Mouse (Mus musculus): ENCODE results near the gene Scamp4. TPM values are rescaled to one million over a fixed set of nuclear protein-coding genes. Genes with fewer than 3 reads are reported as not detected.

Scamp4 gene
- polyA plus RNA-seq, 1 experiment from 2014 or later, result 76.9 TPM

DNA sequence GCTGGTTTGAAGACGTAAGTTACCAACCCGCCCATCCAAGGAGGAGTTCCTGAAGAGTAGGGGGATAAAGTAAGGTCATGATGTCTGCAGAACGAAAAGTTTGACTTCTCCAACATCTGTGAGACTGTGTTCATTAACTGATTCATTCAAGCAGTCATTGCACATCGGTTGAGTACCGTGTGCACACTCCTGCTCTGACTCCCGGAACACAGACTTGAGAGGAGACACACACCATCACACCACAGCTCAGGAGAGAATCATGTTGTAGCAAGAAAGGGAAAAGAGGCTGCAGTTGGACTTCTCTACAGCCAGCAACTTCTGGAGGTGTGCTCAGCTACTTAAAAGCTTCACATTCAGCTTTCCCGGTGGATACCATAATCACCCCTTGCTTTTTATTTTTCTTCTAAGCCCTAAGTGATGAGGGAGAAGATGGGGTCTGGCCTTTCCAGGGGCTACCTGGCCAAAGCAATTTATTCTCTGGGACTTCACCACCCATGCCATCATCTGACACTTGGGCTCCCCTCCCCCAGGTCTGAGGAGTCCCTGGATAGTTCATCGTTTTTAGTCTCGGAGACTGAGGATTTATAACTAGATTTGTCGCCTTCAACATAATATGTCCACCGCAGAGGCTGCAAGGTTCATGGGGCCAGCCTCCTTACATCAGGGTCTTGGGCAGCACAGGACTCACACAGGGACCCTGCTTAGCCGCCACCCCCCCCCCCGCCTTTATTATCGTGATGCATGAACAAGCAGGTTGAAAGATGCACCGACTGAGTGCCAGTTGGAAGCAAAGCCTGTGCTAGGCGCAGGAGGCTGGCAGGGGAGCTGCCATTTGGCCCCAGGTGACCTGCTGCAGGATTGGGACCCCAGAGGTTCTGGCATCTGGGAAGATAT lies 18.4 kb downstream of the Scamp4 start:
- Histone ChIP-seq H3K4me3 (ENCODE audit: low read depth, low read length) (peak overlapping the region; percentile 96), H3K4me2 (peak overlapping the region; percentile 82), H3K9me3 (replicated peaks; ENCODE audit: control insufficient read depth, low read length) (no peaks in the 10 kb centered on the region), H3K27me3 (ENCODE audit: control insufficient read depth, insufficient read depth, low read length) (no peaks in the 10 kb centered on the region), H3K9ac (ENCODE audit: low read depth, low read length) (peak overlapping the region; percentile 63), H3K36me3 (ENCODE audit: control insufficient read depth, insufficient read depth, low read length) (no peaks in the 10 kb centered on the region), H3K27ac (ENCODE audit: low read depth, low read length) (peak overlapping the region; percentile 95), H3K4me1 (ENCODE audit: control insufficient read depth, insufficient read depth, low read length) (peaks cover 27% of the 10 kb centered on the region)
- WGBS (ENCODE audit: insufficient replicate concordance), result 56% methylated on average over 16 of the region's 16 CpGs
- ATAC-seq (replicated peaks; ENCODE audit: insufficient number of reproducible peaks, low FRiP score, low TSS enrichment), result no peak

DNA sequence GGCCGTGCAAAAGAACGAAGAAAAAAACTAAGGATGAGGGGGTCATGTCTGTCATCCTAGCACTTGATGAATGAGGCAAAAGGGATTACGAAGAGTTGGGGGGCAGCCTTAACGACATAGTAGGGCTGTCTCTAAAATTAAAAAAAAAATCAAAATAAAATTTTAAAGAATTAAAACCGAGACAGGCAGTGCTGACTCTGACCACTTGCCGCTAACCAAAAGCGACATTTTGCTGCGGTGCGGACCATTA lies 18.9 kb downstream of the Scamp4 start:
- Histone ChIP-seq H3K4me3 (ENCODE audit: low read depth, low read length) (peak overlapping the region; percentile 96), H3K9me3 (replicated peaks; ENCODE audit: control insufficient read depth, low read length) (no peaks in the 10 kb centered on the region), H3K4me2 (peak overlapping the region; percentile 82), H3K27ac (ENCODE audit: low read depth, low read length) (peak overlapping the region; percentile 95), H3K4me1 (ENCODE audit: control insufficient read depth, insufficient read depth, low read length) (peaks cover 30% of the 10 kb centered on the region), H3K36me3 (ENCODE audit: control insufficient read depth, insufficient read depth, low read length) (no peaks in the 10 kb centered on the region), H3K27me3 (ENCODE audit: control insufficient read depth, insufficient read depth, low read length) (no peaks in the 10 kb centered on the region), H3K9ac (ENCODE audit: low read depth, low read length) (peak overlapping the region; percentile 63)
- WGBS (ENCODE audit: insufficient replicate concordance), result 2% methylated on average over 9 of the region's 9 CpGs
- ATAC-seq (replicated peaks; ENCODE audit: insufficient number of reproducible peaks, low FRiP score, low TSS enrichment), result no peak

DNA sequence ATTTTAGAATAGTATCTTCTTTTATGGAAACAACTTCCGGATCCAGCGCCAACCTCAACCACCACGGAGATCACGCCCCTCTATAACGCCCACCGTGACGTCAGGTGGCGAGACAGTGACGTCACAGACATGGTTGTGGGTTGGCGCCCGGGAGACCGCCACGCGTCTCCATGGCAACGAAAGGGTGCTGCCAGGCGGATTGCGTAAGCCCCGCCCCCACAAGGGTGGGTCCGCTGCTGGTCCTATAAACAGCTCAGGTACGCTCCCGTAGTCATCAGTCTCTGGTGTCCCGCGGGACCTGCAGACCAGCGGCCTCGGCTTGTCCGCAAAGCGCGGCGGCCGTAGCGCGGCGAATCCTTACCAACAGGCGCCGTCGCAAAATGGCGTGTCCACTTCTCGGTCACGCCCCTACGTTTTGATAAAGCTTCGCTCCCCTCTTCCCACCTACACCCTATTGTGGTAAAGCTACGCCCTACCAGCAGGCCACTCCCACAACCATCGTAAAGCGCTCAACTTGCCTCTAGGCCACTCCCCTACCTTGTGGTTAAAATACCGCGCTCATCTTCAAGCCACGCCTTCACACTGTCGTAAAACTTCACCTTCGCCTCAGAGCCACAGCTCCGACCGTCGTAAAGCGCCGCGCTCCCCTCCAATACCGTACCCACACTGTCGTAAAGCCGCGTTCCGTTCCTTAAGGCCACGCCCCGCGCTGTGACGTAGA lies 19.4 kb downstream of the Scamp4 start:
- ATAC-seq (replicated peaks; ENCODE audit: insufficient number of reproducible peaks, low FRiP score, low TSS enrichment), result peak; percentile 91
- peak overlapping the region; percentile 91 for H3K9ac ChIP-seq (ENCODE audit: low read depth, low read length)
- no peaks in the 10 kb centered on the region for H3K27me3 ChIP-seq (ENCODE audit: control insufficient read depth, insufficient read depth, low read length)
- no peaks in the 10 kb centered on the region for H3K9me3 ChIP-seq (replicated peaks; ENCODE audit: control insufficient read depth, low read length)
- H3K27ac ChIP-seq (ENCODE audit: low read depth, low read length), result peak overlapping the region; percentile 95
- peaks cover 30% of the 10 kb centered on the region for H3K4me1 ChIP-seq (ENCODE audit: control insufficient read depth, insufficient read depth, low read length)
- no peaks in the 10 kb centered on the region for H3K36me3 ChIP-seq (ENCODE audit: control insufficient read depth, insufficient read depth, low read length)
- H3K4me2 ChIP-seq, result peak overlapping the region; percentile 99
- peak overlapping the region; percentile 96 for H3K4me3 ChIP-seq (ENCODE audit: low read depth, low read length)
- under 1% methylated on average over 64 of the region's 64 CpGs for WGBS (ENCODE audit: insufficient replicate concordance)

- no peaks in the 10 kb centered on the region for H3K9me3 ChIP-seq (replicated peaks; ENCODE audit: control insufficient read depth, low read length)
- H3K4me3 ChIP-seq (ENCODE audit: low read depth, low read length), result peak within 1 kb of the TSS; percentile 96
- H3K9ac ChIP-seq (ENCODE audit: low read depth, low read length), result peak within 1 kb of the TSS; percentile 91
- peak; percentile 10 for ATAC-seq (replicated peaks; ENCODE audit: insufficient number of reproducible peaks, low FRiP score, low TSS enrichment)
- H3K36me3 ChIP-seq (ENCODE audit: control insufficient read depth, insufficient read depth, low read length), result no peaks in the 10 kb centered on the region
- peak within 1 kb of the TSS; percentile 99 for H3K4me2 ChIP-seq
- H3K27me3 ChIP-seq (ENCODE audit: control insufficient read depth, insufficient read depth, low read length), result no peaks in the 10 kb centered on the region
- peaks cover 38% of the 10 kb centered on the region for H3K4me1 ChIP-seq (ENCODE audit: control insufficient read depth, insufficient read depth, low read length)
- H3K27ac ChIP-seq (ENCODE audit: low read depth, low read length), result peak within 1 kb of the TSS; percentile 95
- WGBS (ENCODE audit: insufficient replicate concordance), result under 1% methylated on average over 66 of the region's 85 CpGs
Measured at GRCm38 (mm10) chr10:80622661-80623456, 20.2 kb downstream of the Scamp4 start, which contains the start of gene Csnk1g2. Csnk1g2 (plus strand) TSS chr10:80622838.

GRCm38 (mm10) chr10:80623457-80624191 lies 21.0 kb downstream of the Scamp4 start:
- Histone ChIP-seq H3K9ac (ENCODE audit: low read depth, low read length) (peak overlapping the region; percentile 91), H3K4me3 (ENCODE audit: low read depth, low read length) (peak overlapping the region; percentile 96), H3K36me3 (ENCODE audit: control insufficient read depth, insufficient read depth, low read length) (no peaks in the 10 kb centered on the region), H3K9me3 (replicated peaks; ENCODE audit: control insufficient read depth, low read length) (no peaks in the 10 kb centered on the region), H3K4me1 (ENCODE audit: control insufficient read depth, insufficient read depth, low read length) (peaks cover 42% of the 10 kb centered on the region), H3K27me3 (ENCODE audit: control insufficient read depth, insufficient read depth, low read length) (no peaks in the 10 kb centered on the region), H3K4me2 (peak overlapping the region; percentile 99), H3K27ac (ENCODE audit: low read depth, low read length) (peak overlapping the region; percentile 95)
- ATAC-seq (replicated peaks; ENCODE audit: insufficient number of reproducible peaks, low FRiP score, low TSS enrichment), result no peak
- WGBS (ENCODE audit: insufficient replicate concordance), result 13% methylated on average over 15 of the region's 15 CpGs

DNA sequence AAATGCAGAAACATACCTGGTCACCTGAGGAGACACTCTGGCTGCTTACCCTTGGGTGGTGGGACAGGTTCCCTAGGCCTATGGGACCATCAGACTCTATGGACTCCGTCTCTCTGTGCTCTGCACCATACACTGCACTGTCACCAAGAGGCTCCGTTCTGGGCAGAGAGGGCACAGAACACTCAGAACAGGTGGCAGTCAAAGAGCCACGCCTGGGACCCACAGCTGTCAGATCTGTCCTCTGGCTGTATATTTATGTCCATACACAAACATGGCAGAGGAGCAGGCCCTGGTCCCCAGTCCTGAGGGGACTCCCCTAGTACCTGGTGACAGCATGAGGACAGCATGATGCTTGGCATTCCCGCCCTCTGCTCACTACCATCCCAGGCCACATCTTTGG lies 23.1 kb downstream of the Scamp4 start:
- no peaks in the 10 kb centered on the region; the same call in 1 of the 2 replicates for H3K36me3 ChIP-seq (ENCODE audit: control insufficient read depth, insufficient read depth, low read length)
- WGBS (ENCODE audit: insufficient replicate concordance), result 86% methylated on average over 4 of the region's 4 CpGs
- H3K4me3 ChIP-seq (ENCODE audit: low read depth, low read length), result no peak overlapping the region
- H3K4me1 ChIP-seq (ENCODE audit: control insufficient read depth, insufficient read depth, low read length), result peaks cover 61% of the 10 kb centered on the region
- ATAC-seq (replicated peaks; ENCODE audit: insufficient number of reproducible peaks, low FRiP score, low TSS enrichment), result no peak
- H3K4me2 ChIP-seq, result no peak overlapping the region
- H3K9ac ChIP-seq (ENCODE audit: low read depth, low read length), result no peak overlapping the region
- no peaks in the 10 kb centered on the region for H3K27me3 ChIP-seq (ENCODE audit: control insufficient read depth, insufficient read depth, low read length)
- H3K9me3 ChIP-seq (replicated peaks; ENCODE audit: control insufficient read depth, low read length), result no peaks in the 10 kb centered on the region
- H3K27ac ChIP-seq (ENCODE audit: low read depth, low read length), result no peak overlapping the region

GRCm38 (mm10) chr10:80627685-80628084 lies 25.0 kb downstream of the Scamp4 start:
- no peaks in the 10 kb centered on the region for H3K9me3 ChIP-seq (replicated peaks; ENCODE audit: control insufficient read depth, low read length)
- peak; percentile 54 for ATAC-seq (replicated peaks; ENCODE audit: insufficient number of reproducible peaks, low FRiP score, low TSS enrichment)
- no peak overlapping the region for H3K4me3 ChIP-seq (ENCODE audit: low read depth, low read length)
- no peaks in the 10 kb centered on the region; the same call in 1 of the 2 replicates for H3K36me3 ChIP-seq (ENCODE audit: control insufficient read depth, insufficient read depth, low read length)
- H3K27me3 ChIP-seq (ENCODE audit: control insufficient read depth, insufficient read depth, low read length), result no peaks in the 10 kb centered on the region
- peak overlapping the region; percentile 50; the same call in 1 of the 2 replicates for H3K27ac ChIP-seq (ENCODE audit: low read depth, low read length)
- peak overlapping the region; percentile 39 for H3K4me2 ChIP-seq
- H3K4me1 ChIP-seq (ENCODE audit: control insufficient read depth, insufficient read depth, low read length), result peaks cover 57% of the 10 kb centered on the region
- peak overlapping the region; percentile 54 for H3K9ac ChIP-seq (ENCODE audit: low read depth, low read length)
- WGBS (ENCODE audit: insufficient replicate concordance), result 30% methylated on average over 2 of the region's 2 CpGs

- Histone ChIP-seq H3K36me3 (ENCODE audit: control insufficient read depth, insufficient read depth, low read length) (no peaks in the 10 kb centered on the region; the same call in 1 of the 2 replicates), H3K9me3 (replicated peaks; ENCODE audit: control insufficient read depth, low read length) (no peaks in the 10 kb centered on the region), H3K9ac (ENCODE audit: low read depth, low read length) (no peak overlapping the region), H3K4me3 (ENCODE audit: low read depth, low read length) (no peak overlapping the region), H3K27ac (ENCODE audit: low read depth, low read length) (no peak overlapping the region), H3K4me1 (ENCODE audit: control insufficient read depth, insufficient read depth, low read length) (peaks cover 49% of the 10 kb centered on the region), H3K27me3 (ENCODE audit: control insufficient read depth, insufficient read depth, low read length) (no peaks in the 10 kb centered on the region), H3K4me2 (no peak overlapping the region)
- 71% methylated on average over 9 of the region's 9 CpGs for WGBS (ENCODE audit: insufficient replicate concordance)
- ATAC-seq (replicated peaks; ENCODE audit: insufficient number of reproducible peaks, low FRiP score, low TSS enrichment), result no peak
Measured at GRCm38 (mm10) chr10:80628925-80629324, 26.3 kb downstream of the Scamp4 start.

Data from heart, embryonic 11.5 days (tissue).